Mouse (Mus musculus) C2C12 (cell line): ENCODE data around the gene Gm20388. TPM values are rescaled to one million over a fixed set of nuclear protein-coding genes. Genes with fewer than 3 reads are reported as not detected.

Source experiments
- H3K27me3 ChIP-seq: one replicate; pipeline ENCODE4 v1.6.1; 2011; ENCODE audit not compliant: control insufficient read depth, insufficient read depth, insufficient read length
- H3K36me3 ChIP-seq: one replicate; pipeline ENCODE4 v1.6.1; 2011; ENCODE audit not compliant: control insufficient read depth, insufficient read depth
- H3K4me3 ChIP-seq: one replicate; pipeline ENCODE4 v1.5.1; 2011; ENCODE audit warnings: mild to moderate bottlenecking, control low read depth; ENCODE audit not compliant: poor library complexity, insufficient read depth, severe bottlenecking
- H3K79me2 ChIP-seq: one replicate; pipeline ENCODE4 v1.6.1; 2011; ENCODE audit not compliant: control insufficient read depth, insufficient read depth
- H3K79me3 ChIP-seq: one replicate; pipeline ENCODE4 v1.6.1; 2011; ENCODE audit warnings: low read depth, control low read depth
- H3ac ChIP-seq: one replicate; pipeline ENCODE3; 2011; ENCODE audit warnings: low read depth; ENCODE audit not compliant: control insufficient read depth, insufficient read length
- CEBPB ChIP-seq: IDR thresholded peaks from one replicate; pipeline ENCODE4 v1.6.1; 2011; ENCODE audit warnings: low read depth, mild to moderate bottlenecking, control low read depth, moderate library complexity
- CTCF ChIP-seq: IDR thresholded peaks from one replicate; pipeline ENCODE4 v1.5.1; 2011; ENCODE audit not compliant: control insufficient read depth, insufficient read depth, insufficient read length
- FOSL1 ChIP-seq: IDR thresholded peaks from one replicate; pipeline ENCODE4 v1.8.0; 2011; ENCODE audit warnings: mild to moderate bottlenecking, low read length; ENCODE audit not compliant: poor library complexity, insufficient read depth, severe bottlenecking
- MAX ChIP-seq: IDR thresholded peaks from one replicate; pipeline ENCODE4 v1.6.1; 2011; ENCODE audit warnings: mild to moderate bottlenecking, control low read depth
- MYOD1 ChIP-seq: IDR thresholded peaks from one replicate; pipeline ENCODE4 v1.6.1; 2011; ENCODE audit warnings: low read depth; ENCODE audit not compliant: control insufficient read depth, insufficient read length
- MYOG ChIP-seq: IDR thresholded peaks from one replicate; pipeline ENCODE4 v1.6.1; 2011; ENCODE audit not compliant: control insufficient read depth, insufficient read length; ENCODE audit errors: extremely low read depth
- USF1 ChIP-seq: IDR thresholded peaks from one replicate; pipeline ENCODE4 v1.6.1; 2011; ENCODE audit warnings: low read depth, mild to moderate bottlenecking, control low read depth, moderate library complexity
- polyA plus RNA-seq: library from polyadenylated mRNA; unstranded; fragments of >200 nt; fragmentation: generic; extraction: Trizol; gene quantifications from one replicate; pipeline ENCODE4 v1.2.1, GENCODE M21; 2012; ENCODE audit warnings: missing spikeins

The Gm20388 gene
- polyA plus RNA-seq, 1 experiment = 15.0 TPM

DNA sequence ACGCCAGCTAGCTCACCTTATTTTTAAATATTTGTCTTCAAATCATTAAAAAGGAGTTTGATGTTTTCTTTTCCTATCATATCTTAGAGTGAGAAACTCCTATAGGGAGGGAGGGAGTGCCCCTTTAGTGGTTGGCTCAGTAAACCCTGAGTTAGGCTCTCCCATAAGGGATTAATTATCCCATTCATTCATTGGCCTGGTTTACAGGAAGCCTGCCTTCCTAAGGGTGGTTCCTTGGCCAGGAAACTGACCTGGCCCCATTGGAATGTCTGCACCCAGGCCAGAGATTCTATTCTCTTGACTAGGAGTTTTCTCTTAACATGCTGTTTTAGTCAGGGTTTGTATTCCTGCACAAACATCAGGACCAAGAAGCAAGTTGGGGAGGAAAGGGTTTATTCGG is 3977.3 kb downstream of the Gm20388 start:
- Histone ChIP-seq H3K4me3 (no peak overlapping the region), H3K79me3 (no peaks in the 10 kb centered on the region), H3K27me3 (peaks cover 11% of the 10 kb centered on the region), H3ac (no peak overlapping the region), H3K36me3 (no peaks in the 10 kb centered on the region), H3K79me2 (no peaks in the 10 kb centered on the region)
- TF ChIP-seq MYOD1 (no peak), CTCF (no peak), USF1 (no peak), CEBPB (no peak), FOSL1 (no peak), MYOG (no peak), MAX (no peak)

DNA sequence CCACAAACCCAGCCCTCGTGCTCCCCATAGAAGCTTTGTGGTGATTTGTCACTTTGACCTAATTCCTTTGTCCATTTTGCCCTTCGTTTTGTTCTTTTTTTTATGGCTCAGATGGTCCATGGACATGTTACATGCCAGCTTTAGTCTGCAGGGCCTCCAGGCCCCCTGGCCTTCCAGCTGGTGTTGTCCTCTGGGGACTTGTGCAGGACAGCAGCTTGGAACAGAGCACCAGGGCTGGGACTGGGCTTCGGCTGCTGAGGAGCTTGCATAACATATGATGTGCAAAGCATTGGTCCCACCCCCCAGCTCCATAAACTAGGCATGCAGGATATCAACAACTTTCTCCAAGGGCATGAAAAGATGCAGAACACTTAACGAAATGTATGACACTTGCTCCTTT is 3979.2 kb downstream of the Gm20388 start:
- no peaks in the 10 kb centered on the region for H3K79me2 ChIP-seq
- no peak for TF ChIP-seq CEBPB
- TF ChIP-seq FOSL1 = no peak
- no peaks in the 10 kb centered on the region for H3K79me3 ChIP-seq
- no peak overlapping the region for H3K4me3 ChIP-seq
- H3ac ChIP-seq = no peak overlapping the region
- H3K27me3 ChIP-seq = peaks cover 21% of the 10 kb centered on the region
- no peaks in the 10 kb centered on the region for H3K36me3 ChIP-seq

DNA sequence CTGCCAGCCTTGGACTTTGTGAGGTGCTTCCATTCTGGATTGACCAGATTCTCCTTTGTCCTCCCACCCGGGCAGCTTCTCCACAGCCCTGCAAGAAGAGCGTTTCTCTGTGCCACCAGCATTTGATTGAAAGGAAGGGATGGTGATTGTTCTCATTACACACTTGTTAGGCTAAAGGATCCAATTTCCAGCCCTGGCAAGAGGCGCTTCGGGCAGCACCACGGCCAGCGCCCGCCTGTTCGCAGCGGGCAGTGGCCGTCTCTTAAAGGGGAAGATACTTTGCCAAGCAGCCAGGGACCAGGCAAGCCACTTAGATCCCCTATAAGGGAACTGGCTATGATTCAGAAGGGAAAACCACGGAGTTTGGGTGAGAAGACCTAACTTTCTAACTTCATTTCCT is 3980.6 kb downstream of the Gm20388 start:
- H3K27me3 ChIP-seq = peaks cover 21% of the 10 kb centered on the region
- no peak for TF ChIP-seq MYOD1
- no peak for TF ChIP-seq MAX
- no peak for TF ChIP-seq MYOG
- no peak for TF ChIP-seq FOSL1
- TF ChIP-seq CEBPB = no peak
- TF ChIP-seq CTCF = no peak
- no peak for TF ChIP-seq USF1
- no peaks in the 10 kb centered on the region for H3K79me3 ChIP-seq
- H3K4me3 ChIP-seq = no peak overlapping the region
- H3ac ChIP-seq = no peak overlapping the region
- H3K79me2 ChIP-seq = no peaks in the 10 kb centered on the region
- no peaks in the 10 kb centered on the region for H3K36me3 ChIP-seq

DNA sequence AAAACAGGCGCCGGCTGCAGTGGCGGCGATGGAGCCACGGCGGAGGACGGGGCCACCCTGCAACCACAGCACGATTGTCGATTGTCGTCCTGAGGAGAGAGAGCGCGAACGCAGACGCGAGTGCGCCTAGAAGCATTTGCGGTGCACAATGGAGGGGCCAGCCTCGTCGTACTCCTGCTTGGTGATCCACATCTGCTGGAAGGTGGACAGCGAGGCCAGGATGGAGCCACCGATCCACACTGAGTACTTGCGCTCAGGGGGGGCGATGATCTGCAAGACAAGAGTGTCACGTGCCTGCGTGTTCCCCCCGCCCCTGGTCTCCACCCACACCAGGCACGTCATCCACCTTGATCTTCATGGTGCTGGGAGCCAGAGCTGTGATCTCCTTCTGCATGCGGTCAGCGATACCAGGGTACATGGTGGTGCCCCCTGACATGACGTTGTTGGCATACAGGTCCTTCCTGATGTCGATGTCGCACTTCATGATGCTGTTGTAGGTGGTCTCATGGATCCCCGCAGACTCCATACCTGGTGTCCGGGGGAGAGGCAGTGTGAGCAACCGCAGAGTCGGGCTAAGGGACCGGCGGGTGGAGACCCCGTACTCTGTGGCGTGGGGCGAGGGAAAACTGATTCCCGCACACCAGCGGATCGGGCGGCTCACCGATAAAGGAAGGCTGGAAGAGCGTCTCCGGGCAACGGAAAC is 3981.4 kb downstream of the Gm20388 start:
- no peaks in the 10 kb centered on the region for H3K79me2 ChIP-seq
- H3K4me3 ChIP-seq = no peak overlapping the region
- no peaks in the 10 kb centered on the region for H3K79me3 ChIP-seq
- no peaks in the 10 kb centered on the region for H3K36me3 ChIP-seq
- TF ChIP-seq MAX = no peak
- TF ChIP-seq CEBPB = no peak
- TF ChIP-seq FOSL1 = no peak
- no peak for TF ChIP-seq CTCF
- no peak for TF ChIP-seq MYOD1
- no peak for TF ChIP-seq MYOG
- TF ChIP-seq USF1 = no peak
- no peak overlapping the region for H3ac ChIP-seq
- H3K27me3 ChIP-seq = peaks cover 21% of the 10 kb centered on the region

DNA sequence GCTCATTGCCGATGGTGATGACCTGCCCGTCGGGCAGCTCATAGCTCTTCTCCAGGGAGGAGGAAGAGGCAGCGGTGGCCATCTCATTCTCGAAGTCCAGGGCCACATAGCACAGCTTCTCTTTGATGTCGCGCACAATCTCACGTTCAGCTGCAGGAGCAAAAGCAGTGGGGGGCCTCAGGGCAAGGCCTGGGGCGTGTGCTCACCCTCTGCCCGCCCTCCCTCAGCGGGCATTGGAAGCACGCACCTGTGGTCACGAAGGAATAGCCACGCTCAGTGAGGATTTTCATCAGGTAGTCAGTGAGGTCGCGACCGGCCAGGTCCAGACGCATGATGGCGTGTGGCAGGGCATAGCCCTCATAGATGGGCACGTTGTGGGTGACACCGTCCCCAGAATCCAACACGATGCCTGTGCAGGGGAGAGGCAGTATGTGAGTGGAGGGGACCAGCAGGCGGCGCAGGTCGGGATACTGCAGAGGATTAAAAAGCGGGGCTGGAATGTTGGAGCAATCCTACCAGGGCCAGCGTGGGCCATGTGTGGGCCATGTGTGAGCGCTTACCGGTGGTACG is 3982.0 kb downstream of the Gm20388 start:
- H3K79me2 ChIP-seq = no peaks in the 10 kb centered on the region
- H3ac ChIP-seq = no peak overlapping the region
- no peaks in the 10 kb centered on the region for H3K79me3 ChIP-seq
- H3K27me3 ChIP-seq = peaks cover 21% of the 10 kb centered on the region
- no peaks in the 10 kb centered on the region for H3K36me3 ChIP-seq
- H3K4me3 ChIP-seq = no peak overlapping the region
- TF ChIP-seq CTCF = no peak
- no peak for TF ChIP-seq FOSL1
- TF ChIP-seq MAX = no peak
- no peak for TF ChIP-seq USF1

DNA sequence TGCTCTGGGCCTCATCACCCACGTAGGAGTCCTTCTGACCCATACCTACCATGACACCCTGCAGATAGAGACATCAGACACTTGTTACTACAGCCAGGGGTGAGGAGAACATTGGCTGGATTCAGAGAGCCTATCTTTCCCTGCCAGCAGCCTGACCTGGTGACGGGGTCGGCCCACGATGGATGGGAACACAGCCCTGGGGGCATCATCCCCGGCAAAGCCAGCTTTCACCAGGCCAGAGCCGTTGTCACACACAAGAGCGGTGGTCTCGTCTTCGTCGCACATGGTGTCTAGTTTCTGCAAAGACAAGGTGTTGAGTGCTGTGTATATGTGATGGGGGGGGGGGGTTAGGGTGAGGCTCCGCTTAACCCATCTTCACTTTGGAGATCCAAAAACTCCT is 3982.8 kb downstream of the Gm20388 start:
- no peaks in the 10 kb centered on the region for H3K79me2 ChIP-seq
- peaks cover 21% of the 10 kb centered on the region for H3K27me3 ChIP-seq
- no peak overlapping the region for H3ac ChIP-seq
- H3K36me3 ChIP-seq = no peaks in the 10 kb centered on the region
- no peaks in the 10 kb centered on the region for H3K79me3 ChIP-seq
- H3K4me3 ChIP-seq = no peak overlapping the region
- TF ChIP-seq CTCF (no peak), USF1 (no peak), MAX (no peak), MYOG (no peak), MYOD1 (no peak), CEBPB (no peak)
